Mouse (Mus musculus) urinary bladder, postnatal 0 days (tissue): ENCODE results near the gene Amer3. TPM values are rescaled to one million over a fixed set of nuclear protein-coding genes. Genes with fewer than 3 reads are reported as not detected.

Experiments used
- polyA plus RNA-seq: library from polyadenylated mRNA; unstranded; fragments of >200 nt; fragmentation: Nextera tagmentation; extraction: Ambion mirVana; gene quantifications from 2 replicates; pipeline ENCODE4 v1.2.1, GENCODE M21; 2015

Amer3 gene
- polyA plus RNA-seq: not detected in 2 replicates

DNA sequence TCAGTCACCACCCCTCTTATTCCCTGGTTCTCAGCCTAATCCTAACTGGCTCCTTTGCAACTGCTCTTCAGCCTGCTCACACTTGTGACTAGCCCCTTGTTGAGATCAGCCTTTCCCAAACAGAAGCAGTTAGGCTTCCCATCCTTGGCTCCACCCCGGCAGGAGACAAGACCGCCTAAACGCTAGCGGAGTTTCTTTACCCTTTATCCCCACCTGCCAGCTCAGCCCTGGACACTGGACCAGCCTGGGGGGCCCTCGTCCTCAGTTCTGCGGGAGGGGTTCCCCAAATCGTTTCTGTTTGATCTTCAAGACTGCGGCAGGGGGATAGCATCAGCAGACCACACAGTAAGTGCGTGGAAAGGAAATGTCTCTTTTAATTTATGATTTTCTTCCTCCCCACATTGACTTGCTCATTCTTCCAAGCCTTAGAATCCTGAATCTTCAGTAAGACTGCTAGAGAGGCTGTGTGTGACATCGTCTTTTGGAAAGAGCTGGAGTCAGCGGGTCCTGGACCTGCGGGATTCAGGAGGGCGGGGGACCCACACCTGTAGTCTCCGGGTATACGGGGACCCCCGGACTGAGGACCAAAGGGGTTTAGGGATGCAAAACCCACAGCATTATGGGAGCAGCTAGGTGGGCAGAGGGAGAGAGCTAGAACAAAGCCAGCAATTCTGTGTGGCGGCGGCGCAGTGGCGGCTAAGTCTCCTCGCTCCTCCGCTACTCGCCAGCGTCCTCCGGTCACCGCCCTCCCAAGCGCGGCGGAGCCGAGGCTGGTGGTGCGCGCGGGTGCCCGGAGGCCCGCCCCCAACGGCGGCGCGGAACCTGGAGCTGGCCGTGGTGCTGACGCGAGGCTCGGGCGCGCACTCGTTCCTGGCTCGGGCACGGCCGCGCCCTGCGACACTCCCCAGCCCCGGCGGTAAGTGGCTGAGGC, at the start of gene Amer3:
TSS of gene Amer3 (plus strand) at position 807 of the 931 bp plus-strand sequence.

DNA sequence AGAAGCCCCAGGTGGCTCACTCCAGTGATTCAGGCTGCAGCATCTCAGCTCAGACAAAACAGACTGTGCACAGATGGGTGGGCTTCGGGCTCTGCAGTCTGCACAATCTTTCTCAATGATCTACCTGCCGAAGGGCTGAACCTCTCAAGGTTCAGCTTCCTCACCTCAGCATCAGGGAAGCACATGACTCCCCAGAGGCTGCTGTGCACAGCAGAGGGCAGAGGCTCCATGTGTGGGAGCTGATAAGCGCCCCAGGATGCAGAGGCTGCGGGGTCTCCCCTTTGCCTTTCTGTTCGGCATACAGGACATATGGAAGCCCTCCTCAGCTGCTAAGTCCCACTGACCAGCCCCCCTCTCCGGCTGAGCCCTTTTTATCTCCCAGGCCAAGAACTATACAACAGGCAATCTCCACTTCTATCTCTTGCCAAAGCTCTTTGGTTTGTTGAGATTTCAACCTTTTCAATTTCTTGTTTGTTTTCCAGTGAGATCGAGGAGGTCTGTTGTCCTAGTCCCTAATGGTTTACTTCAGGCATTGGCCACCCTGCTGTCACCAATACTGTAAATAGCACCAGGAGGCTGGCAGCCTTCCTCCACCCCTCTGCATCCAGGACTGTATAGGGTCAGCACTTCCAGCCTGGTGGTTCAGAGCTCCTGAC, 44.3 kb upstream of the Amer3 start, which contains the start of gene Cfc1:
TSS of gene Cfc1 (plus strand) at position 606 of the 656 bp plus-strand sequence.

DNA sequence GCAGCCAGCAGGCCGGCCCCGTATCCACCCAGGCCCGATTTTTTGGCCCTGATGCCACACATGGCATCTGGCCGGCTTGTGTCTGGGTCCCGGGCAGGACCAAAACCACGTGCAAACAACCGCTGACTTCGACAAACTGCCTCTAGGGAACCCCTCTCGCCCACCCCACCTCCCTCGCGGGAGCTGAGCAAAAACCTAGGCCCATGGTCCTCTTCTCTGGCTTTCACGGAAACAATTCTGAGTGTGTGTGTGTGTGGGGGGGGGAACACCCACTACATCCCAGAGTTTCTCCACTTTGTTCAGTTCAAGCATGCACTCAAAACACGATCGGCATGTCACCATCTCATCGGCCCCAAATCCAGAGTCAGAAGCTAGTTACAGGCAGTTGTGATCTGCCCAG, 18.6 kb upstream of the Amer3 start, which contains the start of gene Prss40:
TSS of gene Prss40 (minus strand) at position 101 of the 400 bp plus-strand sequence.

Other genes with a start within 250 kb of the Amer3 start
- 36.9 and 37.6 TPM in 2 replicates for gene Ccdc115, start 140.0 kb upstream of the Amer3 start, polyA plus RNA-seq
- gene Imp4, start 139.8 kb upstream of the Amer3 start, polyA plus RNA-seq: 41.1 and 44.7 TPM in 2 replicates
- gene Ptpn18, start 119.9 kb upstream of the Amer3 start, polyA plus RNA-seq: 15.4 and 18.9 TPM in 2 replicates
- gene Prss39, start 81.2 kb upstream of the Amer3 start, polyA plus RNA-seq: not detected in 2 replicates
- 0.54 and 0.65 TPM in 2 replicates for gene Cfc1, start 44.0 kb upstream of the Amer3 start, polyA plus RNA-seq
- gene Prss40, start 18.7 kb upstream of the Amer3 start, polyA plus RNA-seq: not detected in 2 replicates